Mouse (Mus musculus) liver, adult 2 months (tissue): ENCODE measurements around the gene Kpna7. TPM values are rescaled to one million over a fixed set of nuclear protein-coding genes. Genes with fewer than 3 reads are reported as not detected.

ENCODE experiments used
- DNase-seq: peaks from one replicate; pipeline ENCODE4 v3.0.0-alpha.2; 2011; ENCODE audit warnings: low read depth, low spot score; ENCODE audit errors: extremely low read depth
- H3K27ac ChIP-seq: fragments of 200-500 bp; replicated peaks from 2 replicates; pipeline ENCODE4 v1.5.1; 2012; ENCODE audit warnings: low read depth, mild to moderate bottlenecking, control low read depth, inconsistent platforms, low read length; ENCODE audit not compliant: insufficient read depth
- H3K27me3 ChIP-seq: fragments of 200-500 bp; 2 replicates; pipeline ENCODE4 v1.6.1; 2012; ENCODE audit warnings: mild to moderate bottlenecking, moderate library complexity, low read length, inconsistent platforms; ENCODE audit not compliant: control insufficient read depth, insufficient read depth
- H3K36me3 ChIP-seq: fragments of 200-500 bp; 2 replicates; pipeline ENCODE4 v1.6.1; 2012; ENCODE audit warnings: low read length, inconsistent platforms; ENCODE audit not compliant: control insufficient read depth, insufficient read depth
- H3K4me1 ChIP-seq: fragments of 200-500 bp; 2 replicates; pipeline ENCODE4 v1.6.1; 2011; ENCODE audit warnings: low read length; ENCODE audit not compliant: control insufficient read depth, insufficient read depth
- H3K4me3 ChIP-seq: fragments of 200-500 bp; 2 replicates; pipeline ENCODE4 v1.5.1; 2011; ENCODE audit warnings: low read depth, mild to moderate bottlenecking, control low read depth, low read length, moderate library complexity; ENCODE audit not compliant: insufficient read depth
- H3K79me2 ChIP-seq: fragments of 200-500 bp; 2 replicates; pipeline ENCODE4 v1.6.1; 2012; ENCODE audit warnings: inconsistent platforms, mild to moderate bottlenecking, low read length, moderate library complexity; ENCODE audit not compliant: control insufficient read depth, insufficient read depth
- H3K9ac ChIP-seq: fragments of 200-500 bp; 2 replicates; pipeline ENCODE4 v1.6.1; 2012; ENCODE audit warnings: low read depth, mild to moderate bottlenecking, control low read depth, inconsistent platforms, low read length
- CTCF ChIP-seq: fragments of 200-500 bp; IDR thresholded peaks from 2 replicates; pipeline ENCODE4 v1.5.1; 2011; ENCODE audit warnings: low read depth, low read length, control low read depth
- POLR2A ChIP-seq: fragments of 200-500 bp; IDR thresholded peaks from 2 replicates; pipeline ENCODE4 v1.6.1; 2011; ENCODE audit warnings: low read length, control low read depth; ENCODE audit not compliant: insufficient read depth; ENCODE audit errors: extremely low read depth
- WGBS: fragments of 180-500 bp; shearing (Covaris S2); methylation state at CpG from one replicate; pipeline ENCODE4 v1.1.7; 2018; 5-methylcytosine and 5-hydroxymethylcytosine counted together
- polyA plus RNA-seq: library from polyadenylated mRNA; depleted of rRNA; stranded (reverse); fragments of >200 nt; gene quantifications from 2 replicates; pipeline ENCODE4 v1.2.3, GENCODE M21; 2012
- total RNA-seq: library from RNA; depleted of rRNA; stranded (reverse); fragments of >200 nt; gene quantifications from 2 replicates; pipeline ENCODE4 v1.2.3, GENCODE M21; 2014

Kpna7 gene
- total and polyA plus RNA-seq, 2 experiments: not detected

DNA sequence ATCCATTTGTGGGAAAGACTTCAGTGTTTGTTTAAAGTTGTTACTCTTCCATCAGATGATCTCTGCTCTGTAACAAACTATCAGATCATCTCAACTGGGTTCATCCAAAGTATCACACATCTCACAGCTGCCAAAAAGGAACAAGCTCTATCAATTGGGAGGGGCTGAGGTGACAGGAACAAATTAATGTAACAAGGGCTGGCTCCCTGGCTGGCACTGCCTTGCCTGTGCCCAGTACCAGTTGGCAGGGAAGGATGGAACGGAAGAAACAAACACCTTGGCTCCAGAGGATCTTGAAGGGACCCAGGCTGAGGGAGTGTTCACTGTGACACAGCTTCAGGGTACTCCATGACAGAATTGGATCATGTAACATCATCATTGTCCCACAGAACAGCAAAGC is 135.8 kb downstream of the Kpna7 start:
- Histone ChIP-seq H3K4me3 (no peak overlapping the region), H3K27ac (peak overlapping the region; percentile 15), H3K9ac (no peak overlapping the region), H3K79me2 (peaks cover 12% of the 10 kb centered on the region; the same call in 1 of the 2 replicates), H3K27me3 (no peaks in the 10 kb centered on the region), H3K4me1 (peaks cover 44% of the 10 kb centered on the region), H3K36me3 (no peaks in the 10 kb centered on the region)
- DNase-seq: peak; percentile 83
- 20% methylated on average over 1 of the region's 1 CpGs for WGBS
- TF ChIP-seq CTCF (no peak), POLR2A (no peak)

DNA sequence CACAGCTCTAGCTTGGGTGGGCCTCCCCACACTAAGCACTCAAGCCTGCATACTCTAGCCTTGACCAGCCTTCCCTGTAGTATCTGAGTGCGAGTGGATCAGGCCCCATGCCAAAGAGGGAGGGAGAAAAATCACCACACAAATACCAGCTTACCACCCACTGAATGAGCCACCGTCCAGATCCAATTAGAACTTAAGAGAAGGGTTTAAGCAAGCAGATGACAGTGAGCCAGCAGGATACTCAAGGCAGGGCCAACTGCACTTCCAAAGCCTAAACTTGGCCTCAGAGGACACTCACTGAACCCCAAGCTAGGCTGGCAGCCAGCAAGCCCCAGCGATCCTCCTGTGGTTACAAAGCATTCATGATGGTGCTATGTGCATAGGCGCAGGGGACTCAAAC is 137.8 kb downstream of the Kpna7 start:
- WGBS: 24% methylated on average over 4 of the region's 4 CpGs
- Histone ChIP-seq H3K9ac (no peak overlapping the region), H3K27me3 (no peaks in the 10 kb centered on the region), H3K27ac (peak overlapping the region; percentile 98), H3K36me3 (no peaks in the 10 kb centered on the region), H3K4me1 (peaks cover 51% of the 10 kb centered on the region), H3K79me2 (peaks cover 18% of the 10 kb centered on the region), H3K4me3 (no peak overlapping the region)
- DNase-seq: peak; percentile 97
- no peak for TF ChIP-seq POLR2A
- no peak for TF ChIP-seq CTCF

DNA sequence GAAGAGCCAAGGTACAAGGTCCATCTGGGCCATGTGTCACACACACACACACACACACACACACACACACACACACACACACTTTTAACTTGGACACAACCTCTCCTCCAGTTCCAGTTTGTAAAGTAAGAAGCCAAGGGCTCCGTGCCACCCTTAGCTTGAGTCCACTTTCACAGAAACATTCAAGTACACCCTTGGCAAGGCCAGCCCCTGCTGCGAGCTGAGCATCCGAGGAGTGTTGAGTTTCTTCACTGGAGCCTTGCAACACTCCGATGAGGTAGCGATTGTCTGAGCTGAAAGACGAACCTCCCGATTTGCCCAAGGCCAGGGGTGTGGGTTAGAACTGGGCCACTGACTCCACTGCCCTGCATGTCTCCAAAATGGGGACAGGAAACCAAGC is 138.9 kb downstream of the Kpna7 start:
- peaks cover 50% of the 10 kb centered on the region for H3K4me1 ChIP-seq
- 24% methylated on average over 7 of the region's 7 CpGs for WGBS
- DNase-seq: peak; percentile 71

DNA sequence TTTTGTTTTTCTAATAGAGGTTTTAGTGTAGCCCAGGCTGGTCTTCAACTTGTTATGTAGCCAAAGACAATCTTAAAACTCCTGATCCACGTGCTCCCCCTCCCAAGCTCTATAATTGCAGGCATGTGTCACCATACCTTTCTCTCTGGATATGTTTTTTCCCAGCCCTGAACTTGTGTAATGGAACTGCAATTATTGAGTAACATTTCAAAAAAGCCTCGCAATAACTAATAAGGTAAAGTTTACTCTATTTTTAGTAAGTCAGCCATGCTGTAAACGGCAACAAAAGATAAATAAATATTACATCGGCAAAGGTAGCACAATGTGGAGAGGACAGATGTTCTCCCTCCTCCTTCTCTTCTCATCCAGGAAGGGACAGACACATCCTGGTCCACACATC is 139.5 kb downstream of the Kpna7 start:
- Histone ChIP-seq H3K4me1 (peaks cover 50% of the 10 kb centered on the region), H3K27ac (peak overlapping the region; percentile 98), H3K36me3 (no peaks in the 10 kb centered on the region), H3K9ac (0 out of 2 replicates have a peak overlapping the region, but pooled peaks have one; percentile 29), H3K79me2 (peaks cover 29% of the 10 kb centered on the region), H3K27me3 (no peaks in the 10 kb centered on the region), H3K4me3 (no peak overlapping the region)
- peak; percentile 86 for DNase-seq
- 17% methylated on average over 4 of the region's 4 CpGs for WGBS
- no peak for TF ChIP-seq POLR2A
- no peak for TF ChIP-seq CTCF

More for the DNA sequence above, 138.9 kb downstream of the Kpna7 start:
- H3K4me3 ChIP-seq: no peak overlapping the region
- no peaks in the 10 kb centered on the region for H3K36me3 ChIP-seq
- peaks cover 27% of the 10 kb centered on the region for H3K79me2 ChIP-seq
- 0 out of 2 replicates have a peak overlapping the region, but pooled peaks have one; percentile 29 for H3K9ac ChIP-seq
- H3K27ac ChIP-seq: peak overlapping the region; percentile 98
- H3K27me3 ChIP-seq: no peaks in the 10 kb centered on the region
- no peak for TF ChIP-seq CTCF
- TF ChIP-seq POLR2A: no peak

DNA sequence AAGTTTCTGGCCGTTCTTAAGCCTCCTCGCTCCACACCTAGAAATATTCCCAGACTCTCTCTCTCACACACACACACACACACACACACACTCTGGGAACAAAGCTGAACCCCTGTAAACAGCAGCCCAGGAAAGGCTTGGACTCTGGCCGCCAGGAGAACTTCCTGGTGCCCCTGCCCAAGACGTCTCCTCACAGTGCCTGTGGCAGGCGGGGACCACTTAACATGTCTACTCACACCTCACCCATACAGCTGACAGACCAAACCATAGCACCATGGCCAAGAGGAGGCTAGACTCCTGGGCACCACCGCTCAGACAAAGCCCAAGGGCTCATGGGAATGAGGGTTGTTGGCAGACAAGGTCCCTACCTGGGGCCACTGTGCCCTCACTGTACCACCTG is 140.5 kb downstream of the Kpna7 start:
- Histone ChIP-seq H3K4me3 (no peak overlapping the region), H3K27ac (peak overlapping the region; percentile 78), H3K27me3 (no peaks in the 10 kb centered on the region), H3K4me1 (peaks cover 47% of the 10 kb centered on the region), H3K9ac (no peak overlapping the region), H3K36me3 (no peaks in the 10 kb centered on the region), H3K79me2 (peaks cover 33% of the 10 kb centered on the region)
- TF ChIP-seq POLR2A (no peak), CTCF (no peak)
- WGBS: 88% methylated on average over 6 of the region's 6 CpGs
- no peak for DNase-seq

DNA sequence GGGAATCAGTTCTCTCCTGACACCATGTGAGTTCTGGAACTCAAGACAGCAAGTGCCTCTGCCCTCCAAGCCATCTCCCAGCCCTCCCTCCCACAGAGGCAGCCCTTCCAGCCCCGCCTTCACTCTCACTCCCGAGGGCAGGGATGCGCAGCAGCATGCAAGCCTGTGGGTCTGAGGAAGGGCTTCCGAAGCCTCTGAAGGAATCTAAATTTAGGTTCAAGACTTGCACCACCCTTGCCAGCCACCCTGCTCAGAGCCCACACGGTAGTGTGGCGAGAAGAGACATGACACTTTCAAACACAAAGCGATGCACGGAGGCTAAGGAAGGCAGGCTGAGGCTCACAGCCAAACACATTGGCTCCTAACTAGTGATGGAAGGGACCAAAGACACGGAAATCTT is 141.4 kb downstream of the Kpna7 start:
- 76% methylated on average over 9 of the region's 9 CpGs for WGBS
- Histone ChIP-seq H3K9ac (no peak overlapping the region), H3K79me2 (peaks cover 39% of the 10 kb centered on the region), H3K4me3 (no peak overlapping the region), H3K36me3 (no peaks in the 10 kb centered on the region), H3K27ac (peak overlapping the region; percentile 42; the same call in 1 of the 2 replicates), H3K27me3 (no peaks in the 10 kb centered on the region), H3K4me1 (peaks cover 42% of the 10 kb centered on the region)
- TF ChIP-seq CTCF: no peak
- TF ChIP-seq POLR2A: no peak
- no peak for DNase-seq
